Mouse (Mus musculus) neural tube, embryonic 11.5 days (tissue): ENCODE results near the gene Lmbr1l. TPM values are rescaled to one million over a fixed set of nuclear protein-coding genes. Genes with fewer than 3 reads are reported as not detected.

Experiments
- ATAC-seq: fragments of 200-750 bp; cut with Nextera tagmentation; 2 replicates; pipeline ENCODE4 v1.8.0; 2017; ENCODE audit warnings: moderate number of reproducible peaks, mild to moderate bottlenecking, moderate TSS enrichment, moderate library complexity; ENCODE audit not compliant: insufficient read depth, low FRiP score, low TSS enrichment
- DNase-seq: peaks from one replicate; pipeline ENCODE4 v3.0.0-alpha.2; 2015; ENCODE audit warnings: low spot score
- H3K27ac ChIP-seq: fragments of 300-500 bp; sonication (generic); 2 replicates; pipeline ENCODE4 v1.5.1; 2014; ENCODE audit warnings: low read depth, mild to moderate bottlenecking, low read length
- H3K27me3 ChIP-seq: fragments of 300-500 bp; sonication (generic); 2 replicates; pipeline ENCODE4 v1.6.1; 2014; ENCODE audit warnings: mild to moderate bottlenecking, low read length, mixed read lengths; ENCODE audit not compliant: control insufficient read depth, insufficient read depth
- H3K36me3 ChIP-seq: fragments of 300-500 bp; sonication (generic); 2 replicates; pipeline ENCODE4 v1.6.1; 2014; ENCODE audit warnings: mild to moderate bottlenecking, low read length, moderate library complexity, mixed read lengths; ENCODE audit not compliant: control insufficient read depth, insufficient read depth
- H3K4me1 ChIP-seq: fragments of 300-500 bp; sonication (generic); 2 replicates; pipeline ENCODE4 v1.6.1; 2014; ENCODE audit warnings: low read length, mixed read lengths; ENCODE audit not compliant: control insufficient read depth, insufficient read depth
- H3K4me2 ChIP-seq: fragments of 300-500 bp; sonication (generic); 2 replicates; pipeline ENCODE4 v1.6.1; 2014; ENCODE audit warnings: low read depth, mild to moderate bottlenecking, moderate library complexity
- H3K4me3 ChIP-seq: fragments of 300-500 bp; sonication (generic); 2 replicates; pipeline ENCODE4 v1.5.1; 2014; ENCODE audit warnings: low read depth, low read length
- H3K9ac ChIP-seq: fragments of 300-500 bp; sonication (generic); 2 replicates; pipeline ENCODE4 v1.6.1; 2014; ENCODE audit warnings: mild to moderate bottlenecking, low read length
- H3K9me3 ChIP-seq: fragments of 300-500 bp; sonication (generic); 2 replicates; pipeline ENCODE4 v1.6.1; 2016; ENCODE audit warnings: low read length; ENCODE audit not compliant: control insufficient read depth
- WGBS: fragments of 180-500 bp; shearing (Covaris S2); extraction: QIAGEN DNeasy Blood & Tissue Kit; methylation state at CpG from one replicate; pipeline ENCODE4 v1.1.7; 2014; 5-methylcytosine and 5-hydroxymethylcytosine counted together
- polyA plus RNA-seq: library from polyadenylated mRNA; unstranded; fragments of >200 nt; fragmentation: Nextera tagmentation; extraction: Ambion mirVana; gene quantifications from 2 replicates; pipeline ENCODE4 v1.2.1, GENCODE M21; 2014

Lmbr1l gene
- polyA plus RNA-seq, 1 experiment from 2014 or later = 8.9 TPM

- ATAC-seq = no peak
- DNase-seq = no peak
- 95% methylated on average over 6 of the region's 6 CpGs for WGBS
- Histone ChIP-seq H3K4me3 (no peak overlapping the region), H3K9ac (no peak overlapping the region), H3K27ac (no peak overlapping the region), H3K9me3 (no peaks in the 10 kb centered on the region), H3K27me3 (no peaks in the 10 kb centered on the region), H3K4me1 (peaks cover 19% of the 10 kb centered on the region), H3K36me3 (peaks cover 51% of the 10 kb centered on the region), H3K4me2 (no peak overlapping the region)
Observed at GRCm38 (mm10) chr15:98864951-98865350, 53.1 kb downstream of the Lmbr1l start.

GRCm38 (mm10) chr15:98863451-98863958, 54.5 kb downstream of the Lmbr1l start:
- peaks cover 5% of the 10 kb centered on the region for H3K4me1 ChIP-seq
- 92% methylated on average over 12 of the region's 12 CpGs for WGBS
- no peak overlapping the region for H3K4me3 ChIP-seq
- no peaks in the 10 kb centered on the region for H3K9me3 ChIP-seq
- H3K4me2 ChIP-seq = no peak overlapping the region
- peaks cover 60% of the 10 kb centered on the region for H3K36me3 ChIP-seq
- no peak overlapping the region for H3K9ac ChIP-seq
- ATAC-seq = no peak
- H3K27me3 ChIP-seq = no peaks in the 10 kb centered on the region
- no peak for DNase-seq
- H3K27ac ChIP-seq = no peak overlapping the region

- no peak overlapping the region for H3K9ac ChIP-seq
- peaks cover 75% of the 10 kb centered on the region for H3K36me3 ChIP-seq
- H3K4me1 ChIP-seq = no peaks in the 10 kb centered on the region
- H3K4me3 ChIP-seq = no peak overlapping the region
- H3K27ac ChIP-seq = no peak overlapping the region
- no peak for ATAC-seq
- DNase-seq = no peak
- H3K27me3 ChIP-seq = no peaks in the 10 kb centered on the region
- no peak overlapping the region for H3K4me2 ChIP-seq
- no peaks in the 10 kb centered on the region for H3K9me3 ChIP-seq
- WGBS = 88% methylated on average over 20 of the region's 21 CpGs
Observed at GRCm38 (mm10) chr15:98861701-98862410, 56.2 kb downstream of the Lmbr1l start.

GRCm38 (mm10) chr15:98860921-98861320, 57.1 kb downstream of the Lmbr1l start:
- Histone ChIP-seq H3K27me3 (no peaks in the 10 kb centered on the region), H3K9ac (no peak overlapping the region), H3K4me1 (no peaks in the 10 kb centered on the region), H3K9me3 (no peaks in the 10 kb centered on the region), H3K36me3 (peaks cover 78% of the 10 kb centered on the region), H3K4me3 (no peak overlapping the region), H3K4me2 (no peak overlapping the region), H3K27ac (no peak overlapping the region)
- whole genome bisulfite sequencing = 93% methylated on average over 18 of the region's 18 CpGs
- ATAC-seq (no peak), DNase-seq (no peak)

- no peaks in the 10 kb centered on the region for H3K9me3 ChIP-seq
- no peak for ATAC-seq
- WGBS = 84% methylated on average over 9 of the region's 9 CpGs
- H3K9ac ChIP-seq = no peak overlapping the region
- H3K4me1 ChIP-seq = no peaks in the 10 kb centered on the region
- no peak for DNase-seq
- no peak overlapping the region for H3K27ac ChIP-seq
- H3K36me3 ChIP-seq = peaks cover 77% of the 10 kb centered on the region
- H3K4me3 ChIP-seq = no peak overlapping the region
- H3K4me2 ChIP-seq = no peak overlapping the region
- H3K27me3 ChIP-seq = no peaks in the 10 kb centered on the region
Observed at GRCm38 (mm10) chr15:98859319-98860043, 58.5 kb downstream of the Lmbr1l start.

- Histone ChIP-seq H3K9ac (no peak overlapping the region), H3K4me3 (no peak overlapping the region), H3K27me3 (no peaks in the 10 kb centered on the region), H3K4me1 (no peaks in the 10 kb centered on the region), H3K36me3 (peaks cover 69% of the 10 kb centered on the region), H3K4me2 (no peak overlapping the region), H3K9me3 (no peaks in the 10 kb centered on the region), H3K27ac (no peak overlapping the region)
- WGBS = 95% methylated on average over 16 of the region's 16 CpGs
- DNase-seq (no peak), ATAC-seq (no peak)
Observed at GRCm38 (mm10) chr15:98854214-98854613, 63.8 kb downstream of the Lmbr1l start.

Other genes starting within 250 kb of the Lmbr1l start
- gene Rnd1, start 240.8 kb downstream of the Lmbr1l start, polyA plus RNA-seq = 5.2 and 5.3 TPM in 2 replicates
- 0.70 and 0.96 TPM in 2 replicates for gene Ccdc65, start 210.0 kb downstream of the Lmbr1l start, polyA plus RNA-seq
- 12.1 and 12.6 TPM in 2 replicates for gene Fkbp11, start 190.0 kb downstream of the Lmbr1l start, polyA plus RNA-seq
- gene Arf3, start 155.0 kb downstream of the Lmbr1l start, polyA plus RNA-seq = 42.0 and 44.0 TPM in 2 replicates
- gene Wnt10b, start 140.1 kb downstream of the Lmbr1l start, polyA plus RNA-seq = 0.51 and 0.95 TPM in 2 replicates
- gene Wnt1, start 128.4 kb downstream of the Lmbr1l start, polyA plus RNA-seq = 11.8 and 12.9 TPM in 2 replicates
- 0.48 and 0.78 TPM in 2 replicates for gene Ddn, start 108.7 kb downstream of the Lmbr1l start, polyA plus RNA-seq
- gene Prkag1, start 86.7 kb downstream of the Lmbr1l start, polyA plus RNA-seq = 73.1 and 74.0 TPM in 2 replicates
- gene Kmt2d, start 47.0 kb downstream of the Lmbr1l start, polyA plus RNA-seq = 14.7 and 16.3 TPM in 2 replicates
- gene Rhebl1, start 23.7 kb downstream of the Lmbr1l start, polyA plus RNA-seq = 18.9 and 19.8 TPM in 2 replicates
- gene Dhh, start 19.7 kb downstream of the Lmbr1l start, polyA plus RNA-seq = 0.44 and 2.3 TPM in 2 replicates
- gene Tuba1b, start 16.3 kb upstream of the Lmbr1l start, polyA plus RNA-seq = 1,967 and 2,051 TPM in 2 replicates
- gene Gm49450, start 35.3 kb upstream of the Lmbr1l start, polyA plus RNA-seq = not detected in 2 replicates
- gene Tuba1a, start 35.5 kb upstream of the Lmbr1l start, polyA plus RNA-seq = 8,277 and 8,733 TPM in 2 replicates
- gene Tuba1c, start 111.7 kb upstream of the Lmbr1l start, polyA plus RNA-seq = 109 and 112 TPM in 2 replicates
- 38.7 and 54.0 TPM in 2 replicates for gene Prph, start 136.9 kb upstream of the Lmbr1l start, polyA plus RNA-seq
- gene Troap, start 156.3 kb upstream of the Lmbr1l start, polyA plus RNA-seq = 23.3 and 25.9 TPM in 2 replicates
- 3.0 and 3.2 TPM in 2 replicates for gene C1ql4, start 169.6 kb upstream of the Lmbr1l start, polyA plus RNA-seq
- gene Dnajc22, start 174.9 kb upstream of the Lmbr1l start, polyA plus RNA-seq = 0.19 and 0.41 TPM in 2 replicates
- 63.3 and 63.7 TPM in 2 replicates for gene Spats2, start 207.7 kb upstream of the Lmbr1l start, polyA plus RNA-seq